Mouse (Mus musculus) lung, postnatal 36 days (tissue): ENCODE results near the gene Cntnap1.

Experiments
- DNase-seq: peaks from one replicate; pipeline ENCODE4 v3.0.0; 2022; ENCODE audit warnings: mixed read lengths

Cntnap1 gene

GRCm38 (mm10) chr11:101225331-101226064, 55.2 kb downstream of the Cntnap1 start:
- peak; percentile 39 for DNase-seq

- peak; percentile 95 for DNase-seq
Observed at GRCm38 (mm10) chr11:101226065-101226701, 55.9 kb downstream of the Cntnap1 start, which contains the start of gene Ezh1. Gene Ezh1 (minus strand): TSS chr11:101226463.

GRCm38 (mm10) chr11:101229361-101229900, 59.1 kb downstream of the Cntnap1 start:
- DNase-seq, result peak; percentile 61

- DNase-seq, result peak; percentile 73
Observed at GRCm38 (mm10) chr11:101230061-101230511, 59.8 kb downstream of the Cntnap1 start.

- no peak for DNase-seq
Observed at GRCm38 (mm10) chr11:101230526-101230925, 60.2 kb downstream of the Cntnap1 start.

- DNase-seq, result peak; percentile 91
Observed at GRCm38 (mm10) chr11:101230991-101231871, 60.9 kb downstream of the Cntnap1 start.

- DNase-seq, result peak; percentile 88
Observed at GRCm38 (mm10) chr11:101232010-101232839, 61.9 kb downstream of the Cntnap1 start.

- DNase-seq, result no peak
Observed at GRCm38 (mm10) chr11:101233240-101233639, 62.9 kb downstream of the Cntnap1 start.

- DNase-seq, result no peak
Observed at GRCm38 (mm10) chr11:101234124-101234523, 63.8 kb downstream of the Cntnap1 start.

GRCm38 (mm10) chr11:101235429-101235828, 65.1 kb downstream of the Cntnap1 start:
- DNase-seq, result no peak

- no peak for DNase-seq
Observed at GRCm38 (mm10) chr11:101236782-101237181, 66.5 kb downstream of the Cntnap1 start.

- DNase-seq, result peak; percentile 48
Observed at GRCm38 (mm10) chr11:101238071-101238647, 67.8 kb downstream of the Cntnap1 start.
